Mouse (Mus musculus) testis, adult 2 months (tissue): ENCODE data around the gene Lmod1. TPM values are rescaled to one million over a fixed set of nuclear protein-coding genes. Genes with fewer than 3 reads are reported as not detected.
A peak's percentile ranks its signal among the peaks of the same experiment; 100 is the strongest.

Experiments
- H3K27ac ChIP-seq: fragments of 200-500 bp; 2 replicates; pipeline ENCODE4 v1.5.1; 2012; ENCODE audit warnings: low read depth, low read length; ENCODE audit not compliant: control insufficient read depth, insufficient read depth
- H3K27me3 ChIP-seq: fragments of 200-500 bp; 2 replicates; pipeline ENCODE4 v1.6.1; 2012; ENCODE audit warnings: mild to moderate bottlenecking, low read length, moderate library complexity; ENCODE audit not compliant: control insufficient read depth, insufficient read depth
- H3K36me3 ChIP-seq: fragments of 200-500 bp; 2 replicates; pipeline ENCODE4 v1.6.1; 2012; ENCODE audit warnings: mild to moderate bottlenecking, low read length; ENCODE audit not compliant: control insufficient read depth, insufficient read depth
- H3K4me1 ChIP-seq: fragments of 200-500 bp; 2 replicates; pipeline ENCODE4 v1.6.1; 2012; ENCODE audit warnings: low read length; ENCODE audit not compliant: control insufficient read depth, insufficient read depth
- H3K4me3 ChIP-seq: fragments of 200-500 bp; 2 replicates; pipeline ENCODE4 v1.5.1; 2012; ENCODE audit warnings: low read depth, mild to moderate bottlenecking, low read length, moderate library complexity, mixed read lengths; ENCODE audit not compliant: control insufficient read depth
- CTCF ChIP-seq: fragments of 200-500 bp; IDR thresholded peaks from 2 replicates; pipeline ENCODE4 v1.5.1; 2012; ENCODE audit warnings: low read depth, mild to moderate bottlenecking, inconsistent platforms, low read length, moderate library complexity; ENCODE audit not compliant: control insufficient read depth, insufficient read depth, insufficient replicate concordance
- POLR2A ChIP-seq: fragments of 200-500 bp; IDR thresholded peaks from 2 replicates; pipeline ENCODE4 v1.6.1; 2012; ENCODE audit warnings: low read depth, mild to moderate bottlenecking, inconsistent platforms, low read length, moderate library complexity; ENCODE audit not compliant: control insufficient read depth
- polyA plus RNA-seq: library from polyadenylated mRNA; depleted of rRNA; stranded (reverse); fragments of >200 nt; gene quantifications from 2 replicates; pipeline ENCODE4 v1.2.3, GENCODE M21; 2012

The Lmod1 gene
- polyA plus RNA-seq, 1 experiment, result 1.7 TPM

DNA sequence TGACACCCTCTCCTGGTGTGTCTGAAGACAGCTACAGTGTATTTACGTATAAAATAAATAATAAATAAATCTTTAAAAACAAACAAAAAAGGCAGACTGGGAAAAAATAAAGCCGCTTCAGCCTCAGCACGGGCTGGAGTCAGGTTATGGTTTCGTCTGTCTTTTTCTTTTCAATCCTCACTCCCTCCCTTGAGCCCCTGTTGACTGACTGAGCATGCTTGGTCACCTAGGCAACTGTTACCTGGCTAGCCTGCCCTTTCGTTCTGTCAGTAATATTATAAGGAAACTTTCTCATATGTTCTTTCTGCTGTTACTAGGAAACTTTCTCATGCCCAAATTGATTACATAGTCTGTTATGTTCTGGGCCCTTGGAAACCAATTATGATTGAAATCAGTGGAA, 33.7 kb upstream of the Lmod1 start:
- Histone ChIP-seq H3K4me1 (no peaks in the 10 kb centered on the region), H3K36me3 (no peaks in the 10 kb centered on the region), H3K4me3 (no peak overlapping the region), H3K27me3 (no peaks in the 10 kb centered on the region), H3K27ac (no peak overlapping the region)
- no peak for TF ChIP-seq CTCF
- TF ChIP-seq POLR2A, result no peak

DNA sequence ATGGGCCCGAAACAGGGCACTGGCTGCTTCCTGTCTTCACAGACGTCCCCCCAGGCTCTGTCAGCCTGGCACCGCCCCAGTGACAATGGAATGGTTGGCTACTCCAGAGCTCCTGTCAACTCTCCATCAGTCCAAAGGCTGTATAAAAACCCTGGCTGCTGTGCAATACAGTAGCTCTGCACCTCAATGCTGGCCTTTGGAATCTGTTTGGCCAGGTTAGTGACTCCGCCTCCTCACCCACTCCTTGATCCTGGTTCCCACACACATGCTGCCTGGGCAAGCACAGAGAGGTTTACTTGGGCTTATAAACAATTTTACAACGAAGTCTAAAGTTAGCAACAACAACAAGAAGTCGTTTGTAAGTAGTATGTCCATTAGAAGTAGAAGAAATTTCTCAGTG, 13.3 kb upstream of the Lmod1 start:
- peaks cover 5% of the 10 kb centered on the region for H3K4me1 ChIP-seq
- no peaks in the 10 kb centered on the region; the same call in 1 of the 2 replicates for H3K36me3 ChIP-seq
- no peaks in the 10 kb centered on the region for H3K27me3 ChIP-seq
- no peak for TF ChIP-seq CTCF
- TF ChIP-seq POLR2A, result no peak
- no peak overlapping the region for H3K27ac ChIP-seq
- H3K4me3 ChIP-seq, result no peak overlapping the region

GRCm38 (mm10) chr1:135312201-135312600, 12.4 kb upstream of the Lmod1 start:
- no peak overlapping the region for H3K4me3 ChIP-seq
- H3K27ac ChIP-seq, result no peak overlapping the region
- TF ChIP-seq CTCF (no peak), POLR2A (no peak)
- H3K36me3 ChIP-seq, result no peaks in the 10 kb centered on the region; the same call in 1 of the 2 replicates
- peaks cover 5% of the 10 kb centered on the region for H3K4me1 ChIP-seq
- H3K27me3 ChIP-seq, result no peaks in the 10 kb centered on the region

- peak within 1 kb of the TSS; percentile 91 for H3K27ac ChIP-seq
- H3K4me1 ChIP-seq, result peaks cover 5% of the 10 kb centered on the region
- no peaks in the 10 kb centered on the region; the same call in 1 of the 2 replicates for H3K36me3 ChIP-seq
- TF ChIP-seq CTCF (no peak), POLR2A (peak; percentile 85)
- peak within 1 kb of the TSS; percentile 98 for H3K4me3 ChIP-seq
- H3K27me3 ChIP-seq, result no peaks in the 10 kb centered on the region
Observed at GRCm38 (mm10) chr1:135313284-135314031, 11.1 kb upstream of the Lmod1 start, which contains the start of gene Timm17a. Gene Timm17a, minus strand, starts transcription at chr1:135313778.

- H3K27me3 ChIP-seq, result no peaks in the 10 kb centered on the region
- H3K27ac ChIP-seq, result no peak overlapping the region
- peaks cover 5% of the 10 kb centered on the region; the same call in 1 of the 2 replicates for H3K4me1 ChIP-seq
- no peak for TF ChIP-seq CTCF
- TF ChIP-seq POLR2A, result no peak
- no peaks in the 10 kb centered on the region for H3K36me3 ChIP-seq
- H3K4me3 ChIP-seq, result no peak overlapping the region
Observed at GRCm38 (mm10) chr1:135323367-135323901, 1.2 kb upstream of the Lmod1 start.

- peaks cover 5% of the 10 kb centered on the region; the same call in 1 of the 2 replicates for H3K4me1 ChIP-seq
- H3K36me3 ChIP-seq, result no peaks in the 10 kb centered on the region
- no peak overlapping the region; the same call in 1 of the 2 replicates for H3K4me3 ChIP-seq
- TF ChIP-seq POLR2A, result no peak
- no peak overlapping the region for H3K27ac ChIP-seq
- H3K27me3 ChIP-seq, result no peaks in the 10 kb centered on the region
Observed at GRCm38 (mm10) chr1:135325934-135326333, 1.3 kb downstream of the Lmod1 start.

GRCm38 (mm10) chr1:135328368-135328767, 3.8 kb downstream of the Lmod1 start:
- H3K27ac ChIP-seq, result no peak overlapping the region
- TF ChIP-seq POLR2A (no peak), CTCF (no peak)
- no peaks in the 10 kb centered on the region for H3K36me3 ChIP-seq
- H3K4me1 ChIP-seq, result peaks cover 4% of the 10 kb centered on the region; the same call in 1 of the 2 replicates
- H3K4me3 ChIP-seq, result no peak overlapping the region
- no peaks in the 10 kb centered on the region for H3K27me3 ChIP-seq
